Mouse (Mus musculus) heart, postnatal 0 days (tissue): ENCODE results near the gene Pkp3.

Source experiments
- CTCF ChIP-seq: IDR thresholded peaks from 2 replicates; pipeline ENCODE4 v1.5.1; 2016; ENCODE audit warnings: antibody characterized with exemption, control low read depth, low read depth
- EP300 ChIP-seq: IDR thresholded peaks from 2 replicates; pipeline ENCODE4 v1.6.1; 2016; ENCODE audit warnings: antibody characterized with exemption, low read depth

DNA sequence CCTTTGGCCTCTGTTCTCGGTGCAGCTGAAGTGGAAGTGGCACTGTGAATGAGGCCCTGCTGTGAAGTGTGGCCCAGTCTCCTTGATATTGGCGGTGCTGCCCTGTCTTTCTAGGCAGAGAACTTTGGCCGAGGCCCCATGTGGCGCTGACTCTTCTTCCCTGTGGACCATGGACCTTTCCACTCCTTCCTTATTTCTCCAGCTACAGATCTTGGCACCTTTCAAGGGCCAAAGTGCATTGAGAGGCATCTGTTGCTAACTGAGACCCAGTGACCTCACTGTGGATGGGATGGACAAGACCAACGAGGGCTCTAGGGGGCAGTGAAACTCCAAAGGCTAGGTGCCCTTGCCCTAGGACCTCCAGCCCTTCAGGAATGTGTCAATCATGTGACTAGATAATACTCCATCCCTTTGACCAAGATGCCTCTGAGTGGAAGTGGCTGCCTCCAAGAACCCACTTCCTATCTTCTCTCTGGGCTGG lies 43.1 kb downstream of the Pkp3 start:
- TF ChIP-seq CTCF (no peak), EP300 (no peak)
